Mouse (Mus musculus) kidney, postnatal 25 days (tissue): ENCODE results near the gene Kctd17.

Source experiments
- DNase-seq, 2 experiments: peaks; one replicate each; pipeline ENCODE4 v3.0.0; 2021; ENCODE audit warnings: mixed read lengths in 2 of 2

The Kctd17 gene

GRCm38 (mm10) chr15:78416937-78417336 lies 11.4 kb upstream of the Kctd17 start:
- peak; percentile 82 to 92 for DNase-seq

GRCm38 (mm10) chr15:78420395-78420794 lies 8.0 kb upstream of the Kctd17 start:
- DNase-seq = no peak

GRCm38 (mm10) chr15:78422046-78422956 lies 6.1 kb upstream of the Kctd17 start:
- DNase-seq = peak; percentile 85 to 86

- DNase-seq = peak; percentile 77 to 94
Measured at GRCm38 (mm10) chr15:78424507-78424906, 3.9 kb upstream of the Kctd17 start.

- no peak for DNase-seq
Measured at GRCm38 (mm10) chr15:78425230-78425629, 3.1 kb upstream of the Kctd17 start.

GRCm38 (mm10) chr15:78429139-78429459 lies 735 bp downstream of the Kctd17 start:
- no peak for DNase-seq

- peak; percentile 49 to 73 for DNase-seq
Measured at GRCm38 (mm10) chr15:78429871-78430622, 1.7 kb downstream of the Kctd17 start.

GRCm38 (mm10) chr15:78430874-78431273 lies 2.5 kb downstream of the Kctd17 start:
- DNase-seq = no peak

- DNase-seq = peak; percentile 65 to 88
Measured at GRCm38 (mm10) chr15:78431541-78432121, 3.3 kb downstream of the Kctd17 start.

- DNase-seq = peak; percentile 49 to 61
Measured at GRCm38 (mm10) chr15:78434896-78435520, 6.6 kb downstream of the Kctd17 start.

GRCm38 (mm10) chr15:78435681-78436080 lies 7.3 kb downstream of the Kctd17 start:
- DNase-seq = no peak

- peak; percentile 84 to 87 for DNase-seq
Measured at GRCm38 (mm10) chr15:78436380-78437192, 8.2 kb downstream of the Kctd17 start.

GRCm38 (mm10) chr15:78437237-78438017 lies 9.1 kb downstream of the Kctd17 start:
- DNase-seq = peak; percentile 37 to 63

- no peak for DNase-seq
Measured at GRCm38 (mm10) chr15:78438018-78438394, 9.6 kb downstream of the Kctd17 start.

GRCm38 (mm10) chr15:78438505-78438904 lies 10.1 kb downstream of the Kctd17 start:
- DNase-seq = no peak

- DNase-seq = no peak
Measured at GRCm38 (mm10) chr15:78438973-78439372, 10.6 kb downstream of the Kctd17 start.

- no peak for DNase-seq
Measured at GRCm38 (mm10) chr15:78442231-78442630, 13.9 kb downstream of the Kctd17 start.

GRCm38 (mm10) chr15:78443857-78444256 lies 15.5 kb downstream of the Kctd17 start:
- no peak for DNase-seq

GRCm38 (mm10) chr15:78447121-78447520 lies 18.8 kb downstream of the Kctd17 start:
- DNase-seq = no peak

- DNase-seq = peak; percentile 95 to 100
Measured at GRCm38 (mm10) chr15:78447746-78448535, 19.6 kb downstream of the Kctd17 start.
